Mouse (Mus musculus) pancreas, adult 10 weeks (tissue): ENCODE results near the gene Cpped1. TPM values are rescaled to one million over a fixed set of nuclear protein-coding genes. Genes with fewer than 3 reads are reported as not detected.

Source experiments
- polyA plus RNA-seq: library from polyadenylated mRNA; stranded (reverse); fragments of 350-450 nt; fragmentation: Illumina TruSeq; extraction: RNeasy Lipid Tissue Mini Kit (QIAGEN cat#74804); gene quantifications from one replicate; pipeline ENCODE4 v1.2.3, GENCODE M21; 2015; ENCODE audit warnings: low read depth, low replicate concordance; ENCODE audit not compliant: insufficient read depth

Gene Cpped1
- polyA plus RNA-seq, result 4.0 TPM

DNA sequence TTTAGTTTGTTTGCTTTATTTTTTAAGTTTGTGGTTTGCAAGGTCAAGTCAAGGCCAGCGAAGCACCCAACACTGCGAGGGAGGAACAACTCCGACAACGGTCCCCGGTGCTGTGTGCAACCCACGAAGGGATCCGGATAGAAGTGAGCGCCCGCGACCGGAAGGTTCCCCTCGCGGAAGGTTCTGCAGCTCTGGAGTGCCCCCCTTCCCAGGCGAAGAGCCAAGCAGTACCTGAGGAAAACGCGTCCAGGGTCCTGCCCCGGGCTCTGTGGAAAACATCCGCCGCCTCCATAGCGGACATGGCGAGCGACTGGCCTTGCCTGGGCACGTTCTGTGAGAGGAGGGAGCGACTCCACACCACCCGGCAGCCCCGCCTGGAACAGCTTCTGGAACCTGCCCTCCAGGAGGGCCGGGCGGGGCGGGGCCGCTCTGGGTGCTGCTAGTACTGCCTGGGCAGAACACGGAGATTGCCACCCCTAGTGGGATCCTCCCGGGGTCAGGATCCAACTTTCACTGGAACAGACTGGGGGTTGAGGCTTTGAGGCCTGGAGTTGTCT is at the start of gene Cpped1:
Cpped1 (minus strand) TSS at position 411 of the 557 bp plus-strand sequence.

Other genes starting within 250 kb of the Cpped1 start
- not detected for gene Shisa9, start 74.7 kb upstream of the Cpped1 start, polyA plus RNA-seq